Mouse (Mus musculus) cerebellum, adult 2 months (tissue): ENCODE data around the gene Nalcn. TPM values are rescaled to one million over a fixed set of nuclear protein-coding genes. Genes with fewer than 3 reads are reported as not detected.
A peak's percentile ranks its signal among the peaks of the same experiment; 100 is the strongest.

Experiments
- DNase-seq, 2 experiments: peaks; one replicate each; pipeline ENCODE4 v3.0.0; 2021
- H3K27ac ChIP-seq: fragments of 200-500 bp; 2 replicates; pipeline ENCODE4 v1.5.1; 2012; ENCODE audit warnings: low read length, control low read depth, inconsistent platforms; ENCODE audit not compliant: insufficient read depth
- H3K27me3 ChIP-seq: fragments of 200-500 bp; 2 replicates; pipeline ENCODE4 v1.6.1; 2012; ENCODE audit warnings: inconsistent platforms, mild to moderate bottlenecking, low read length, moderate library complexity; ENCODE audit not compliant: control insufficient read depth, insufficient read depth
- H3K4me1 ChIP-seq: fragments of 200-500 bp; 2 replicates; pipeline ENCODE4 v1.6.1; 2011; ENCODE audit warnings: low read length; ENCODE audit not compliant: control insufficient read depth, insufficient read depth
- H3K4me3 ChIP-seq: fragments of 200-500 bp; replicated peaks from 2 replicates; pipeline ENCODE3; 2011; ENCODE audit warnings: mild to moderate bottlenecking, low read depth, low read length, control low read depth; ENCODE audit not compliant: insufficient read depth
- CTCF ChIP-seq: fragments of 200-500 bp; IDR thresholded peaks from 2 replicates; pipeline ENCODE4 v1.5.1; 2011; ENCODE audit warnings: low read depth, mild to moderate bottlenecking, control low read depth, low read length, moderate library complexity, borderline replicate concordance; ENCODE audit not compliant: insufficient read depth
- POLR2A ChIP-seq: fragments of 200-500 bp; IDR thresholded peaks from 2 replicates; pipeline ENCODE4 v1.6.1; 2011; ENCODE audit warnings: low read length, control low read depth, borderline replicate concordance; ENCODE audit not compliant: insufficient read depth
- WGBS: fragments of 180-500 bp; shearing (Covaris S2); methylation state at CpG from one replicate; pipeline ENCODE4 v1.1.7; 2018; 5-methylcytosine and 5-hydroxymethylcytosine counted together
- polyA plus RNA-seq: library from polyadenylated mRNA; depleted of rRNA; stranded (reverse); fragments of >200 nt; gene quantifications from 2 replicates; pipeline ENCODE4 v1.2.3, GENCODE M21; 2012

Nalcn gene
- polyA plus RNA-seq, 1 experiment: 32.1 TPM

DNA sequence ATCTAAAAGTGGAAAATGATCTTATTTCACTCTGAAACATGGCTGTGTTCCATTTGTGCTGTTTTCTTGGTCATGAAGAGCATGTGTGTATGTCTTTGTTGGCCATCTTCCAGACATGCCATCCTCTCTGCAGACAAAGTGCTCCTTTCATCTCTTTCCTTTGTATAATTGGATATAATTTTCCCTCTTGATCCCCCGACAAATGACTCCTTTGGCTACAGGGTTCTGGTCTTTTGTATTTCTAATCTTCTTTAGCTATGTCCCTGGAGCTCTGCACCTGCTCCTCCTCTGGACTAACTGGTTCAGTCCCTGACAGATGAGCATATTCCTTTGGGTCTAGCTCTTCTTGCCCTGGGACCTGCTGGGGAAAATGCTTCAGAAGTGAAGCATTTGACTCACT lies 4.0 kb downstream of the Nalcn start:
- peak in 1 of 2 experiments; percentile 30 for DNase-seq
- no peak overlapping the region for H3K4me3 ChIP-seq

GRCm38 (mm10) chr14:123595265-123595664 lies 31.7 kb downstream of the Nalcn start:
- DNase-seq: no peak
- H3K27me3 ChIP-seq: no peaks in the 10 kb centered on the region
- TF ChIP-seq POLR2A (no peak), CTCF (no peak)
- 87% methylated on average over 3 of the region's 3 CpGs for WGBS
- no peak overlapping the region for H3K4me3 ChIP-seq
- no peaks in the 10 kb centered on the region for H3K4me1 ChIP-seq
- H3K27ac ChIP-seq: no peak overlapping the region

More for the DNA sequence above, 4.0 kb downstream of the Nalcn start:
- no peaks in the 10 kb centered on the region for H3K4me1 ChIP-seq
- WGBS: 10% methylated on average over 1 of the region's 1 CpGs
- no peaks in the 10 kb centered on the region for H3K27me3 ChIP-seq
- TF ChIP-seq POLR2A: no peak
- no peak for TF ChIP-seq CTCF
- H3K27ac ChIP-seq: no peak overlapping the region

DNA sequence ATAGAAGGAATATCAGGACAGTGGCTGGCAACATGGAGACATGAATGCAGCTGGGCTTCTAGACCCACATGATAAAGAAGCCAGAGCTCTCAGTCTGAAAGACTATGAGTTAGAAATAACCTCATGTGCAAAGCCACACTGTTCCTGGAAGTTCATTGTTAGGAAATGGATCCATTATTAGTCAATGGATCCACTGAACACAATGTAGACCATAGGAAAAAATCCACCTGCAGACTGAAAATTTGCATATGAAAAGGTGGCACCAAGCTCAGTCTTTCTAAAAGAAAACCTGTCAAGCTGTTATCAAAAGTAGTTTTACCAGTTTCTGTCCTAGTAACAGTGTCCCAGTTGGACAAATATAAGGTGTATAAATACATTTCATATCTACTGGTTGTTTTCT lies 39.5 kb downstream of the Nalcn start:
- TF ChIP-seq POLR2A: no peak
- no peak for TF ChIP-seq CTCF
- no peak overlapping the region for H3K27ac ChIP-seq
- H3K27me3 ChIP-seq: no peaks in the 10 kb centered on the region
- no peak overlapping the region for H3K4me3 ChIP-seq
- DNase-seq: no peak
- no peaks in the 10 kb centered on the region for H3K4me1 ChIP-seq

- WGBS: 70% methylated on average over 2 of the region's 2 CpGs
- Histone ChIP-seq H3K27ac (no peak overlapping the region), H3K27me3 (no peaks in the 10 kb centered on the region), H3K4me3 (no peak overlapping the region), H3K4me1 (no peaks in the 10 kb centered on the region)
- no peak for DNase-seq
- TF ChIP-seq POLR2A (no peak), CTCF (no peak)
Measured at GRCm38 (mm10) chr14:123582433-123582832, 44.5 kb downstream of the Nalcn start.

GRCm38 (mm10) chr14:123575356-123575755 lies 51.6 kb downstream of the Nalcn start:
- Histone ChIP-seq H3K27me3 (no peaks in the 10 kb centered on the region), H3K4me1 (no peaks in the 10 kb centered on the region), H3K4me3 (no peak overlapping the region), H3K27ac (no peak overlapping the region)
- DNase-seq: no peak
- 92% methylated on average over 4 of the region's 4 CpGs for WGBS
- no peak for TF ChIP-seq POLR2A
- TF ChIP-seq CTCF: no peak

- no peak overlapping the region for H3K27ac ChIP-seq
- TF ChIP-seq CTCF: no peak
- no peak for TF ChIP-seq POLR2A
- no peak overlapping the region for H3K4me3 ChIP-seq
- no peaks in the 10 kb centered on the region for H3K4me1 ChIP-seq
- DNase-seq: no peak
- H3K27me3 ChIP-seq: no peaks in the 10 kb centered on the region
Measured at GRCm38 (mm10) chr14:123574936-123575335, 52.0 kb downstream of the Nalcn start.

DNA sequence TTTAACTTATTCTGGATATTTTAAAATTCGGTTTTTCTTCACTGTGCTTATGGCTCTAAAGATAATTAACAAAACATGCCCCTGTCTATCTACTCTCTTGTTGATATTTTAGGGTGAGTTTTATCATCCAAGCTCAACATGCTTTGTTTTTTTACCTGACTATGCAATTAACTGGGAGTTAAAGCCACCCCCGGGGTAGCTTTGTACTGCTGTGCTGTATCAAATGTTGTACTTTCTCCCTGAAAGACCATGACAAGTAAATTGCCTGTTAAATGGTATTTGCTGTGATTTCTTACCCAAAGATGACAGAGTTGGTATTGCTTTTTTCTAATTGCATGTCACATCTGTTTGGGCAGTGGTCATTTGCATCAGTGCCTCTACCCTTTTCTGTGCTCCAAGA lies 60.3 kb downstream of the Nalcn start:
- 81% methylated on average over 2 of the region's 2 CpGs for WGBS
- Histone ChIP-seq H3K27me3 (no peaks in the 10 kb centered on the region), H3K4me1 (no peaks in the 10 kb centered on the region), H3K27ac (no peak overlapping the region), H3K4me3 (no peak overlapping the region)
- DNase-seq: no peak
- no peak for TF ChIP-seq POLR2A
- no peak for TF ChIP-seq CTCF

DNA sequence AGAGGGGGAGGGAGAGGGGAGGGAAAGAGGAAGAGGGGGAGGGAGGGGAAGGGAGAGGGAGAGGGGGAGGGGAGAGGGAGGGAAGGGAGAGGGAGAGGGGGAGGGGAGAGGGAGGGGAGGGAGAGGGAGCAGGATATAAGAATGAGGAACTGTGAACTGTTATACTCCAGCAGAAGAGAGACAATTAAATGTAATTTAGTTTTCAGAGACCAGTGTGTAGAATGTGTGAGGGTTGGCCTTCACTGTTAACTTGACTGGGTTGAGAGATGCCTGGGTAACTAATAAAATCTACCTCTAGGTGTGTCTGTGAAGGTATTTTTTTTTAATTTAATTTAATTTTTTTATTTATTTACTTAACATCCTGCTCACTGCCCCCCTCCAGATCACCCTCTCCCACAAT lies 71.4 kb downstream of the Nalcn start:
- no peak overlapping the region for H3K4me3 ChIP-seq
- DNase-seq: no peak
- H3K27ac ChIP-seq: no peak overlapping the region
- no peaks in the 10 kb centered on the region for H3K27me3 ChIP-seq
- no peaks in the 10 kb centered on the region for H3K4me1 ChIP-seq
- TF ChIP-seq CTCF: no peak
- TF ChIP-seq POLR2A: no peak
